Mouse (Mus musculus) hindbrain, embryonic 14.5 days (tissue): ENCODE data around the gene Arfgef2. TPM values are rescaled to one million over a fixed set of nuclear protein-coding genes. Genes with fewer than 3 reads are reported as not detected.

ENCODE experiments used
- ATAC-seq: fragments of 200-750 bp; cut with Nextera tagmentation; 2 replicates; pipeline ENCODE4 v1.8.0; 2017; ENCODE audit warnings: moderate number of reproducible peaks, mild to moderate bottlenecking, moderate TSS enrichment, moderate library complexity; ENCODE audit not compliant: low FRiP score
- DNase-seq: peaks from one replicate; pipeline ENCODE4 v3.0.0-alpha.2; 2015; ENCODE audit warnings: low spot score
- H3K27ac ChIP-seq: fragments of 300-500 bp; sonication (generic); 2 replicates; pipeline ENCODE4 v1.5.1; 2014; ENCODE audit warnings: mild to moderate bottlenecking, moderate library complexity
- H3K27me3 ChIP-seq: fragments of 300-500 bp; sonication (generic); 2 replicates; pipeline ENCODE4 v1.6.1; 2014; ENCODE audit warnings: mild to moderate bottlenecking, low read length, mixed read lengths; ENCODE audit not compliant: control insufficient read depth, insufficient read depth
- H3K36me3 ChIP-seq: fragments of 300-500 bp; sonication (generic); replicated peaks from 2 replicates; pipeline ENCODE4 v1.6.1; 2014; ENCODE audit not compliant: control insufficient read depth, insufficient read depth
- H3K4me1 ChIP-seq: fragments of 300-500 bp; sonication (generic); replicated peaks from 2 replicates; pipeline ENCODE4 v1.6.1; 2014; ENCODE audit warnings: antibody characterized with exemption, low read length, mixed read lengths; ENCODE audit not compliant: control insufficient read depth, insufficient read depth
- H3K4me2 ChIP-seq: fragments of 300-500 bp; sonication (generic); replicated peaks from 2 replicates; pipeline ENCODE4 v1.6.1; 2014; ENCODE audit warnings: mild to moderate bottlenecking, moderate library complexity
- H3K4me3 ChIP-seq: fragments of 300-500 bp; sonication (generic); replicated peaks from 2 replicates; pipeline ENCODE4 v1.5.1; 2014; ENCODE audit warnings: mild to moderate bottlenecking, low read length
- H3K9ac ChIP-seq: fragments of 300-500 bp; sonication (generic); 2 replicates; pipeline ENCODE4 v1.6.1; 2014
- H3K9me3 ChIP-seq: fragments of 300-500 bp; sonication (generic); 2 replicates; pipeline ENCODE4 v1.6.1; 2016; ENCODE audit warnings: low read length; ENCODE audit not compliant: control insufficient read depth
- WGBS: fragments of 180-500 bp; shearing (Covaris S2); extraction: QIAGEN DNeasy Blood & Tissue Kit; methylation state at CpG from one replicate; pipeline ENCODE4 v1.1.7; 2014; 5-methylcytosine and 5-hydroxymethylcytosine counted together
- polyA plus RNA-seq: library from polyadenylated mRNA; unstranded; fragments of >200 nt; fragmentation: Nextera tagmentation; extraction: Ambion mirVana; gene quantifications from 2 replicates; pipeline ENCODE4 v1.2.1, GENCODE M21; 2014

Gene Arfgef2
- polyA plus RNA-seq, 1 experiment from 2014 or later: 7.9 TPM

DNA sequence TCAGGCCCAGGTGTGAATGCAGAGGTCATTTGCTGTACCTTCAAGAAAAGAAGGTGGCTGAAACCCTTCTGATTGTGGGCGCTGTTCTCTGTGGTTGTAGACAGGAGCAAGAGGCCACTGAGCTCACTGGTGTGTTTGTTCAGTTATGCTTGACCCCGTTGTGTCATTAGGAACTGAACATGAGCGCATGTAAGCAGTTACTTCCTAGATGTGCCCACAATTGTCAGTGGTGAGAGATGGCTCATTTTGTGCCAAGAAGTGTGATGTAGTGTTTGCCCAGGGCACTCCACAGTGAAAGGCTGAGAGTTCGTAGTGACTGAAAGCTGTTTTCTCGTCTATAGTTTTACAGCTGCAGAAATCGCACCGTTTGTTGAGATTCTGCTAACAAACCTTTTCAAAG is 130.2 kb downstream of the Arfgef2 start:
- no peaks in the 10 kb centered on the region for H3K27me3 ChIP-seq
- H3K9me3 ChIP-seq: no peaks in the 10 kb centered on the region
- WGBS: 94% methylated on average over 7 of the region's 7 CpGs
- H3K4me1 ChIP-seq: no peaks in the 10 kb centered on the region
- H3K9ac ChIP-seq: no peak overlapping the region
- peaks cover 96% of the 10 kb centered on the region for H3K36me3 ChIP-seq
- no peak overlapping the region for H3K4me3 ChIP-seq
- DNase-seq (no peak), ATAC-seq (no peak)
- H3K4me2 ChIP-seq: no peak overlapping the region
- no peak overlapping the region for H3K27ac ChIP-seq

DNA sequence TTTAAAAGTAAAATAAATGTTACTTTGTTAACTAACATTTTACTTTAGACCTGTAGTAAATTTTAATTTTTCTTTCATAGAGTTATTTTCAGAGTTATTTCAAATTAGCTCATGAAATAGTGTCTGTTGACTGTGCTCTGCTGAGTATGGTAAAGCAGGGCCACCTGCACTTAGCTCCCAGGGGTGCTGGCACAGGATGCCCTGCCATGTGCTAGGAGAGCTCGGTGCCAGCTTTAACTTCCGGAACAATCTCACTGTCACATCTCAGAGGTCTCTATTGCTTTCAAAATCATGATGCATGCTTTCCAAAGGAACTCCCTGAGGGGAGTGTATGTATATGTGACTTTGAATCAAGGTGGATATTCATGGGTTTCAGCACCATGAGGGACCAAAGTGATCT is 130.8 kb downstream of the Arfgef2 start:
- WGBS: 93% methylated on average over 2 of the region's 2 CpGs
- H3K36me3 ChIP-seq: peaks cover 96% of the 10 kb centered on the region
- ATAC-seq: no peak

DNA sequence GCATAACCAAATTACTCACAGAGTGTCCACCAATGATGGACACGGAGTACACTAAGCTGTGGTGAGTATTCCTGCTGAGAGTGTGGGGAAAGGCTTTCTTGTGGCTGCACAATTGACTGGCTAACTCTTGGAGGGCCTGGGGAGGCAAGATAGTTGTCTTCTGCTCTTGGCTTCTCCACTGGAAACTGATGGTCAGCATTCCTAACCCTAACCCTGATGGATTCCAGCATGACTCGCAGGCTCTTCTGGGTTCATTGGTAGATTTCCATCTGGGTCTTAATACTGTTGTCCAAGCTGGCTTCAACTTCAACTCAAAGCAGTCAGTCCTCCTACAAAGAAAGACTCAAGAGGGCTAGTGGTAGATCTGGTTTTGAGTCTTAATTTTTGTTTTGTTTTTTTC is 137.8 kb downstream of the Arfgef2 start:
- Histone ChIP-seq H3K4me2 (no peak overlapping the region), H3K27me3 (no peaks in the 10 kb centered on the region), H3K9me3 (no peaks in the 10 kb centered on the region), H3K27ac (no peak overlapping the region), H3K9ac (no peak overlapping the region), H3K4me3 (no peak overlapping the region), H3K4me1 (no peaks in the 10 kb centered on the region), H3K36me3 (peaks cover 93% of the 10 kb centered on the region)
- DNase-seq (no peak), ATAC-seq (no peak)
- WGBS: 89% methylated on average over 2 of the region's 2 CpGs

More for the DNA sequence above, 130.8 kb downstream of the Arfgef2 start:
- Histone ChIP-seq H3K9me3 (no peaks in the 10 kb centered on the region), H3K4me1 (no peaks in the 10 kb centered on the region), H3K27me3 (no peaks in the 10 kb centered on the region), H3K4me3 (no peak overlapping the region), H3K4me2 (no peak overlapping the region), H3K27ac (no peak overlapping the region), H3K9ac (no peak overlapping the region)
- no peak for DNase-seq

DNA sequence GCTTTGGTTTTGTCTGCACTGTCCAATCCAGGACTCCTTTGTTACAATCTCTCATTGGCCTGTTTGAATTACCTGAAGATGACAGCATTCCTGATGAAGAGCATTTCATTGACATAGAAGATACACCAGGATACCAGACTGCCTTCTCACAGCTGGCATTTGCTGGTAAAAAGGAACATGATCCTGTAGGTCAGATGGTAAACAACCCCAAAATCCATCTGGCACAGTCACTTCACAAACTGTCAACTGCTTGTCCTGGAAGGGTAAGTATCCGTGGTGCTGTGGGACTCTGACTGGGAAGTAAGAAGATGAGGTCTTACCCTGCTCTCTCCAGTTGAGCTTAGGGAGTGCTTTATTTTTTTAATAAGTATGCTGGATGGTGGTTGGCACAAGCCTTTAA is 139.0 kb downstream of the Arfgef2 start:
- WGBS: 68% methylated on average over 1 of the region's 1 CpGs
- ATAC-seq (no peak), DNase-seq (no peak)
- H3K9me3 ChIP-seq: no peaks in the 10 kb centered on the region
- no peak overlapping the region for H3K4me3 ChIP-seq
- H3K4me1 ChIP-seq: no peaks in the 10 kb centered on the region
- peaks cover 93% of the 10 kb centered on the region for H3K36me3 ChIP-seq
- H3K27me3 ChIP-seq: no peaks in the 10 kb centered on the region
- H3K9ac ChIP-seq: no peak overlapping the region
- no peak overlapping the region for H3K27ac ChIP-seq
- no peak overlapping the region for H3K4me2 ChIP-seq

DNA sequence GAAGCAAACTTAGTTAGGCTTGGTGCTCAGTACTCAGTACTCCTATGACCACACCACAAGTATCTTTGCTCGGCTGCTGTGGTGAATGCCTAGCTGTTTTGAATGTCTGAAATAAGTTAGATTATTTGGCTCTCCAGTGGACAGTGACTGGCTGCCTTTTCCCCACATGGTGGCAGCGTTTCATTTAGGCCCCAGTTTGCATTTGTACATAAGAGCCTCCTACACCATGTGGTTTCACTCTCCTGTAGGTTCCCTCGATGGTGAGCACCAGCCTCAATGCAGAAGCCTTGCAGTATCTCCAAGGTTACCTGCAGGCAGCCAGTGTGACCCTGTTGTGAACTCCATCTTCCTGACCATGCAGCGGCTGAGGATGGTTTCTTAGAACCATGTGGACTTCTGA is 140.1 kb downstream of the Arfgef2 start:
- Histone ChIP-seq H3K27me3 (no peaks in the 10 kb centered on the region), H3K4me1 (no peaks in the 10 kb centered on the region), H3K9ac (no peak overlapping the region), H3K4me3 (no peak overlapping the region), H3K36me3 (peaks cover 96% of the 10 kb centered on the region), H3K27ac (no peak overlapping the region), H3K4me2 (no peak overlapping the region), H3K9me3 (no peaks in the 10 kb centered on the region)
- ATAC-seq (no peak), DNase-seq (no peak)
- 53% methylated on average over 4 of the region's 4 CpGs for WGBS

Other genes with a start within 250 kb of the Arfgef2 start
- gene Prex1, start 91.8 kb upstream of the Arfgef2 start, polyA plus RNA-seq: 27.3 and 28.8 TPM in 2 replicates
- gene Trp53rkb, start 13.1 kb upstream of the Arfgef2 start, polyA plus RNA-seq: 9.2 and 9.7 TPM in 2 replicates
- gene Cse1l, start 100.5 kb downstream of the Arfgef2 start, polyA plus RNA-seq: 112 and 133 TPM in 2 replicates
- gene Stau1, start 190.7 kb downstream of the Arfgef2 start, polyA plus RNA-seq: 103 and 107 TPM in 2 replicates
- 28.1 and 29.3 TPM in 2 replicates for gene Ddx27, start 209.6 kb downstream of the Arfgef2 start, polyA plus RNA-seq